Mouse (Mus musculus): ENCODE results near the gene Hic2.

Hic2 gene

DNA sequence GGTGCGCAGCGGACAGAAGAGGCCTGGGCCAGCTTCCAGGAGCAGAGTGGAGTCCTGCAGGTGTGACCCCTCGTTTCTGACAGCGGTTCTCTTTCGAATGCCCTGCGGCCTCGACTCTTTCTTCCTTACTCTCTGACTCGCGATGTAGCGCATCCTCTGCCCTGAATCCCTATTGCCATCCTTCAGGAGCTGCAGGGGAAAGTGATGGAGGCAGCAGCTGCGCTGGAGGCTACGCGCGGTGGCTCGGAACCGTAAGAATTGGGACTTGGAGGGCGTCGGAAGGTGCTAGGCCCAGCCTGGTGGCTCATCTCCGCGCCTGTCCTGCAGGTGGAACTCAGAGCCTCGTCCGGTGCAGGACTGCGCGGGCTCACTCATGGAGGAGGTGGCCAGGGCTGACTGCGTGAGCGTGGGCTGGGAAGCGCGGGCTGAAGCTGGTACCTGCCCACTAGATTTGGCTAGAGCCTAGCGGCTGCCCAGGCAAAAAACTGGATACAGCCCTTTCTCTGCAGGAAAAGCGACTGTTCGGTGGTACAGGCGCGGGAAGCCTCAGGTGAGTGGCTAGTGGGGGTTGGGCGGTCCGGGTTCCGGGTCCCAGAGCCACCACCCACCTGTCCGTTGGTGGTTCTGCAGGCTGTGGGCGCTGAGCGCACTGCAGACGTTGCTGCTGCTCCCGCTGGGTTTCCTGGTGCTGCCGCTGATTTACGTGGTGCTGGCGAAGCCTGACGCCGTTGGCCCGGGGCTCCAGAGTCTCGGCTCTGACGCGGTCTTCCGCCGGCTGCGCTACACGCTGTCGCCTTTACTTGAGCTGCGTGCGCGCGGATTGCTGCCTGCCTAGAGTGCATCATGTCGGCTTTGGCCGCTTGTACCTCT lies 44.2 kb downstream of the Hic2 start:
- DNase-seq, result peak; percentile 5

DNA sequence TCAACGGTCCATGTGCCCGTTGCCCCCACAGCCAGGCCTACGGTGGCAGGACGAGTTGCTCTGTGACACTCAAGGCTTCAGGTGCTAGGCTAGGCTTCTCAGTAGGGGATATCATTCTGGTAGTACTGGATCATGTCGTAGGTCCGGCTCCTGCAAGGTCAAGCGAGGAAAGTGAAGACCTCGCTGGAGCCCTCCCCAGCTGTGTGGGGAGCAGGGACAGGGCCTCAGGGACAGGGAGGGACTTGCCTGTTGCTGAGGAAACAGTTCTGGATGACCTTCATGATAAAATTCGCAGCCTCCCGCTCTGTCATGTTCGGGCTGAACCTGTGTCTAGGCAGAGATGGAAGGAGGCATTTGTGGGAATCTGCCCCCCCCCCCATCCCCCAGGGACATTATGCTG lies 47.1 kb downstream of the Hic2 start:
- DNase-seq, result no peak

DNA sequence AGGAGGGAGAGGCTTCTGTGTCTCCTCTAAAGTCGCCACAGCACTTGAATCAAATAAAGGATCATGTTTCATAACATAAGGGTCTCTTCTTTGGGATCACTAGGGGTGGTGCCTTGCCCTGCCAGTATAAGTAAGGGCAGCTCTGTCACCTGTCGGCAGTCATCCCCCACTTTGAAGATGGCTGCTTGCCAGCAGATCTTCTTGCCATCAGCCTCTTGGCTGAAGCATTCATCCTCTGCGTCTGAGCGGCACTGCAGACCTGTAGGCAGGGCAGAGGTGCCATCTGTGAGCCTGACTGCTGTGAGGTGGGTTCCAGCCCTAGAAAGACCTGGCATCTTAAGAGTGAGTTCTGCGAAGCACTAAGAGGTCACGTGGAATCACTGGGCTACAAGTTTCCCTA lies 49.8 kb downstream of the Hic2 start:
- DNase-seq, result no peak

DNA sequence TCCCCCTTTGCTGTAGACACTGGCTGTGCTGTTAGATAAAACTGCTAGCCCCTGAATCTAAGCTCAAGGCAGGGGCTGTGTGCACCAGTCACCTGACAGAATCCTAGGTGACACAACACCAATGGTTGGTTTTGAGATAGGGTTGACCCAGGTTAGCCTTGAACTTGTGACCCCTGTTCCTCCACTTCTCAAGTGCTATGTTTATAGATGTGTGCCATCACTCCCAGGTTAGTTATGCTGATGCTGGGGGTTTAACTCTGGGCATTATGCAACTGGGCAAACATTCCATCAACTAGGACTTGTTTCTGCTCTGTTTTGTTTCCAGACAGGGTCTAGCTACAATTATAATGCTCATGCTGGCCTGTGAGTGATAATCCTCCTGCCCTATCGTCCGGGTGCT lies 53.7 kb downstream of the Hic2 start:
- DNase-seq, result no peak

DNA sequence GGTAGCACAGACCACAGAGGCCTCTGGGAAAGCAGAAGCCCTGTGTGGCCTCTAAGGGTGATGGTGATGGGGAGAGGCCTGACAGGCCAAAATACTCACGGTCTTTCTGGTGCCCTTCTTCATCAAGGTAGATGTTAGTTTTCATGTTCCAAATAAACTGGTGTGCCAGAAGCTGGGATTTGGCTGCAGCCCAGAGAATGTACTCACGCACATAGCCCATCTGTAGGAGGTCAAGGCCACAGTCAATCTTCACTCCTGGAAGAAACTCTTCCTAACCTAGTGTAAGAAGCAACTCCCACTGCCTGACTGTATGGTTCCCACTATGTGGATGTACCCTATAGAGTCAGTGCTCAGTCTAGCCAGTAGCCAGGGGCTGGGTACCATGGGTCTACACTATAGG lies 57.6 kb downstream of the Hic2 start:
- no peak for DNase-seq

DNA sequence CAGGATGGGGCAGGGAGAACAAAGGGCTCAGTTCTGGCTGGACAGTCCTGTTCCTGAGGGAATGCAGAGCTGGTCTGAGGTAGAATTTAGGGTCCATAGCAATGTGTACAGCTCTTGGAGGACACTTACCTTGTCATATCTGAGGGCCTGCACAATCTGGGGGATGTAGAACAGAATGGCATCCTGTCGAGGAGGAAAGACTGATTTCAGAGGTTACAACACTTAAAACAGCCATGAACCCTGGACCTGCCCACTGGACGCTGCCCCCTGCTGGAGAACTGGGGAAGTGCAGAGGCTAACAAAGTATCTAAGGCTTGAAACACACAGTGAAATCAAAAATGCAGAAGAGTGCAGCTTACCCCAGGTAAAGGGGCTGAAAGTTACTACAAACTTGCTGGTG lies 59.4 kb downstream of the Hic2 start:
- peak; percentile 81 for DNase-seq

DNA sequence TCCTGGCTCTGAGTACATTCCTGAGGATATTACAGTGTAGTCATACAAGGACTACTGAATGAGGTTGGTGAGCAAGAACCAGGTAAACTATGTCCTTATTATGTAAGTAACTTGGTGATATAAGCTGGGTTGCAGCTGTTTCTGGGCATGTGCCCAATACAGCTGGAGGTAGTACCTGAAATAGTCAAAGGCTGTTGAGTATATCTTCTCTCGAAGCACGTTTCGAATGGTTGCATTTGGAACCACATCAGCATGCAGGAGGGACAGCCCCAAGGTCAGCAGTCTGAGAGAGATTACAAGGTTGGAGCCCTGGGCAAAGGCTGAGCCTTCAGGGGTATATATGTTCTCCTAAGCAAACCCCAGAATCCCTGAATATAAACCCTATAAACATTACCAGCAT lies 67.4 kb downstream of the Hic2 start:
- DNase-seq, result no peak

DNA sequence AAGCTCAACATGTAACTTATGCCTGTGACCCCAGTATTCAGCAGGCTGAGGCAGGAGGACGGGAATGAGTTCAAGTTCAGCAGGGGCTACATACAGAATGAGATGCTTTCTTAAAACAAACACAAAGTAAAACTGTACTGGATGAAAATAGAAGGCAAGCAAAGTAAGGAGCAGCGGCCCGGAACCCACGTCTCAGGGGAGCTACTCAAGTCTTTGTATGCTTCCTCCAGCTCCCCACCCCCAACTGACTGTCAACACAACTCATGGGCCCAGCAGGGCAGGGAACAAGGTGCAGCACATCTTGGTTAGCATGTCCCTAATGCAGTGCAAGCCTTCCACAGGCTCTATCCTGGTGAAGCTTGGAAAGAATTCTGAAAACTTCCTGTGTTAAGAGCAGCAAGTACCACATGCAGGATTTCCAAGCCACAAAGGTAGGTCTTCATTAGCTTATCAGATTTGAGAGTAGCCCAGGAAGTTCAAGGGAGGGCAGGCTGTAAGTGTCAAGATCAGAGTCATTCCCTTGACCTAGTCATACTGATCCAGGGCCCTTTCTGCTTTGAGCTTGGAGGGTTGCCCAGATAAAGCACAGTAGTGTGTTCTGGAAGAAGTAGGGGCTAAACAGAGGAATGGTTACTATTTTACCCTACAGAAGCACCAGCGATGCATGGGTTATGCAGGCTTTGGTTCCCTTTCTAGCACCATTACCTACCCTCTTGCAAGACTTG lies 70.3 kb downstream of the Hic2 start:
- DNase-seq, result peak; percentile 20

DNA sequence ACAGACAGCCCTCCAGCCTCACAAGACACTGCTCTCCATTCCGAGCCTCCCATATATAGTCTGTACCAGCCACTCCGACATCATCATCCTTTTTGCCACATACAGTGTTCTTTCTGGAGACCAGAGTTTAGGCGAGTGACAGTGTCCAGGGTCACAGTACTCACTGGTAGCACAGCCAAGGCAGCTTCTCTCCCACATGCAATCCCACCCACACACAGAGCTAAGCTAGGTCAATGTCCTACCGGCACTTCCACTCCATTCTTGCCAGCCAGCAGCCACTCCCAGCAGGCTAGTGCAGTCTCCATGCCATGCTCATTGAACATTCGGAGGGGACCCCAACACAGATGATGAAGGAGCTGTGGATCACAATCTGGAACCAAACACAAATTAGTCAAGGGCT lies 74.1 kb downstream of the Hic2 start:
- DNase-seq, result no peak

DNA sequence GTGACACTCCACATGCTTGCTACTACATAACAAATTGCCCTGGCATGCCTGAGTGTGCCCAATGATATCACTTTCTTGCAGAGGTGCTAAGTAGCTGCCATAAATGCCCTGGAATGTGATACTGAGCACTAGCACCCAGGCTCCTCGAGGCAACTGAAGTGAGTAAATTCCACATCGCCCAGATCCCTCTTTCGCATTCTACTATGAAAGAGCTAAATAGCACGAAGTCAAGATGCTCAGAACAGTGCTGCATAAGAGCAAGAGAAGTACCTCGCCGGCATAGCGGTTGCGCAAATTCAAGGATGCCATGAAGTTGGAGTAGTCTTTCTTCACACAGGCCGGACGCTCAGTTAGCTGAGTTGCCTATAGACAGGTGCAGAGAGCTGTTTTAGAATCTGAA lies 75.7 kb downstream of the Hic2 start:
- peak; percentile 57 for DNase-seq

DNA sequence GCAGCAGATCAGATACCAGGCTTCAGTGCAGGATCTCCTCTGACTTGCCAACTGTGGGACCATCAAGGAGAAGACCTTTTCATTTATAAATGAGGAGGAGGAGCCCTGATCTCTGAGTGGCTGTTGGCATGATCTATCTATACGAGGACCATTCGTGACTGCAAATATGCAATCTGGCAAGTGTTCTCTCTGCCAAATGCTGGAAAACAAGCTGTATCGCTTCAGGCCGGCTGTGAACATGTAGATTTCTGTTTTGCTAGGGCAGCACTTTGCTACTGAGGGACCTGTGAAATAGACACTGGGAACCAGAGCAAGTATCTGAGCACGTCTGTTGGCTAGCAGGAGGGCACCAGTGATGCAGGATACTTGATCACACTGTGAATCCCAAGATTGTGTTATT lies 79.2 kb downstream of the Hic2 start:
- DNase-seq, result no peak
